Mouse (Mus musculus) G1E (cell line): Measurements from ENCODE around the gene Ercc1. TPM values are rescaled to one million over a fixed set of nuclear protein-coding genes. Genes with fewer than 3 reads are reported as not detected.
A peak's percentile ranks its signal among the peaks of the same experiment; 100 is the strongest.

Experiments used
- ATAC-seq: 2 replicates; pipeline ENCODE4 v1.8.0; 2016; ENCODE audit warnings: mild to moderate bottlenecking; ENCODE audit not compliant: insufficient number of reproducible peaks, poor library complexity, low FRiP score, severe bottlenecking; ENCODE audit errors: extremely low read depth
- DNase-seq: peaks from one replicate; pipeline ENCODE4 v3.0.0; 2012; ENCODE audit warnings: low spot score
- H3K27me3 ChIP-seq: 2 replicates; pipeline ENCODE4 v1.6.1; 2012; ENCODE audit warnings: mild to moderate bottlenecking, low read length, inconsistent platforms; ENCODE audit not compliant: insufficient read depth
- H3K36me3 ChIP-seq: replicated peaks from 2 replicates; pipeline ENCODE3; 2012; ENCODE audit warnings: mild to moderate bottlenecking, inconsistent platforms
- H3K4me1 ChIP-seq: 2 replicates; pipeline ENCODE4 v1.6.1; 2012; ENCODE audit warnings: low read depth, low read length, inconsistent platforms, mixed read lengths; ENCODE audit not compliant: insufficient read depth
- H3K4me3 ChIP-seq: 2 replicates; pipeline ENCODE4 v1.5.1; 2012; ENCODE audit warnings: low read depth, mild to moderate bottlenecking, inconsistent platforms, low read length, moderate library complexity, mixed read lengths
- H3K9me3 ChIP-seq: replicated peaks from 2 replicates; pipeline ENCODE4 v1.6.1; 2012; ENCODE audit warnings: inconsistent platforms
- CTCF ChIP-seq: IDR thresholded peaks from 2 replicates; pipeline ENCODE4 v1.5.1; 2012; ENCODE audit warnings: low read depth, low read length, inconsistent platforms, mixed read lengths
- GATA1 ChIP-seq: IDR thresholded peaks from 2 replicates; pipeline ENCODE4 v1.6.1; 2012; ENCODE audit warnings: borderline replicate concordance, low read length, inconsistent platforms, mixed read lengths
- GATA2 ChIP-seq: IDR thresholded peaks from 2 replicates; pipeline ENCODE4 v1.6.1; 2012; ENCODE audit warnings: low read depth, low read length, inconsistent platforms, borderline replicate concordance
- POLR2AphosphoS5 ChIP-seq: IDR thresholded peaks from 2 replicates; pipeline ENCODE4 v1.6.1; 2012; ENCODE audit warnings: low read depth, low read length, inconsistent platforms; ENCODE audit not compliant: insufficient replicate concordance
- TAL1 ChIP-seq: conservative IDR thresholded peaks from 2 replicates; pipeline ENCODE4 v1.6.1; 2012; ENCODE audit warnings: low read depth, low read length, inconsistent platforms, mixed read lengths
- polyA plus RNA-seq: library from polyadenylated mRNA; stranded (reverse); fragments of >175 nt; gene quantifications from 2 replicates; pipeline ENCODE4 v1.2.3, GENCODE M21; 2012
- total RNA-seq, 2 experiments: library from RNA; stranded (forward) in 1 of 2; stranded (reverse) in 1 of 2; fragments of 200-1000 nt in 1 of 2; fragments of >200 nt in 1 of 2; fragmentation: Nextera tagmentation in 1 of 2; gene quantifications; 2 replicates each; pipeline ENCODE4 v1.2.3; 2014 to 2017

The Ercc1 gene
- total and polyA plus RNA-seq, 3 experiments, result 29.7 to 97.7 (median 39.9) TPM

DNA sequence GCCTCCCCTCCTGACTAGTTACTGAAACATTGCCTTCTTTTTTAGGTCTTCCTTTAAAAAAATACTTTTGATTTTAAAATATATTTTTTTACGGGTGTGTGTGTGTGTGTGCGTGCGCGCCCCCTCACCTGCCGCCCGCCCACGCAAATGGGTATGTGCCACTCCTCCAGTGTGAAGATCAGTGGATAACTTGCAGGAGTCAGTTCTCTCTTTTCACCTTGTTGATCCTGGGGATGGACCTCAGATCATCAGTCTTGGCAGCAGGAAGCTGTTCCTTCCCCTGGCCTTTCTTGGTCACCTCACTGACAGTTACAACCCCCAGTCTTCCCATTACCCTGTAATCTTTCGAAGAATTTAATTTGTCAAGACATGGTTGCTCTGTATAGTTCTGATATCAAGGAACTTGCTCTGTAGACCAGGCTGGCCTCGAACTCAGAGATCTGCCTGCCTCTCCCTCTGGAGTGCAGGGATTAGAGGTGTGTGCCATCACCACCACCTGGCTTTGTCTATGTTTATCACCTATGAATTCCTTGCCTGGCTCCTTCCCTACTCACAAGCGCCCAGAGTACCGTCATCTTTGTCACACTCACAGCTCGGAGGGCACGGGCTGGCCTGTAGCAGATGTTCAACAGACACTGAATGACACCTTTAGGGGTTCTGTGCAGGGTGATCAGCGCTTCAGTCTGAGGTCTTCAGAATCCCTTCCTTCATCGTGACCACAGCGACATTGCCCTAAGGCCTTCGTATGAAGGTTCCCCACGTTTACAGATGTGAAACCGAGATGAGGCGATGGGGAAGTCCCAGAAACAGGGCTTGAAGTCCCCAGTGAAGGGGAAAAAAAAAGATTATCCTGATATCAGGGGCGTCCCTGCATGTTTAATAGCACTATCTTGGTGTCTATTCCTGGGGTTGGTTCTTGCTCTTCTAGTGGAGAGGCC, 19.0 kb upstream of the Ercc1 start:
- Histone ChIP-seq H3K36me3 (no peaks in the 10 kb centered on the region), H3K4me3 (no peak overlapping the region; the same call in 1 of the 2 replicates), H3K27me3 (peaks cover 30% of the 10 kb centered on the region), H3K9me3 (no peaks in the 10 kb centered on the region), H3K4me1 (peaks cover 29% of the 10 kb centered on the region)
- DNase-seq (no peak), ATAC-seq (no peak)
- TF ChIP-seq GATA1, result no peak
- TF ChIP-seq TAL1, result no peak
- TF ChIP-seq POLR2AphosphoS5, result no peak
- no peak for TF ChIP-seq GATA2
- TF ChIP-seq CTCF, result no peak

DNA sequence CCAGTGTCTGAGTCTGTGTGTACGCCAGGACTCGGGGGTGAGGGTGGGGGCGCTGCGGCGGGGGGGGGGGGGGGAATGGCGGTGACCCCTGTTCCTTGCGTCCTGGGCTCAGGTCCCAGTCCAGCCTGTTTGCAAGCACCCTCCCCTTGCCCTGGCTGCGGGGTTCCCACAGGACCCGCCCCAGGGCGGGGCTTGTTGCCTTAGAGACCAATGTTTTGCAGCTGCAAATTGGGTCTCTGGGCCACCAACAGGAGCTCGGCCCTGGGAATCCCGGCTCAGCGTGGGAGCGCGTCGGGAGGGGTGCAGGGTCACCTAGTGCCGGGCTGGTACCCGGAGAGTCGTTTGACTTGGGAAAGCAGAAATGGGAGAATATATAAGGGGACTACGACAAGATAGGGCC, 18.2 kb upstream of the Ercc1 start:
- Histone ChIP-seq H3K4me3 (peak overlapping the region; percentile 66; the same call in 1 of the 2 replicates), H3K27me3 (peaks cover 28% of the 10 kb centered on the region), H3K9me3 (no peaks in the 10 kb centered on the region), H3K4me1 (peaks cover 29% of the 10 kb centered on the region), H3K36me3 (no peaks in the 10 kb centered on the region)
- ATAC-seq (peak; percentile 60; the same call in 1 of the 2 replicates), DNase-seq (peak; percentile 59)
- no peak for TF ChIP-seq TAL1
- TF ChIP-seq GATA1, result no peak
- no peak for TF ChIP-seq GATA2
- TF ChIP-seq POLR2AphosphoS5, result no peak
- no peak for TF ChIP-seq CTCF

DNA sequence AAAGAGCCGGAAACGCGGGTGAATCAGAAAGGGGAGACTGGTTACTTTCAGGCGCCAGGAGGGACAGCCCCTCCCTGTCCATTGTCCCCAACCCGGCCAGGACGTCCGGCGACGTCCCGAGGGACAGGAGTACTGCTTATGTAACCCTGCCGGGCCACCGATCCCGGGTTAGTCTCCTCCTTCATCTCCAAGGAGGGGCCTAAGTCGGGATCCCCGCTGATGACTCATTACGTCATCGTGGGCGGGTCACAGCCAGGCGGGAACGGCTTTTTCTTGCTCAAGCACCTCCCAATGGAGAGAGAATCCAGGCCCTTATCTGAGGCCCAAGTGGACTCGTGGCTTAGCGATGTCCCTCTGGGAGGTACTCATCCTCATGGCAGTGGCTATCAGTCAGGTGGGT, 17.4 kb upstream of the Ercc1 start:
- Histone ChIP-seq H3K4me1 (peaks cover 31% of the 10 kb centered on the region), H3K27me3 (peaks cover 27% of the 10 kb centered on the region), H3K36me3 (no peaks in the 10 kb centered on the region), H3K4me3 (peak overlapping the region; percentile 68), H3K9me3 (no peaks in the 10 kb centered on the region)
- TF ChIP-seq GATA1 (no peak), CTCF (no peak), POLR2AphosphoS5 (no peak), GATA2 (no peak), TAL1 (no peak)
- DNase-seq, result peak; percentile 60
- ATAC-seq, result peak; percentile 54

DNA sequence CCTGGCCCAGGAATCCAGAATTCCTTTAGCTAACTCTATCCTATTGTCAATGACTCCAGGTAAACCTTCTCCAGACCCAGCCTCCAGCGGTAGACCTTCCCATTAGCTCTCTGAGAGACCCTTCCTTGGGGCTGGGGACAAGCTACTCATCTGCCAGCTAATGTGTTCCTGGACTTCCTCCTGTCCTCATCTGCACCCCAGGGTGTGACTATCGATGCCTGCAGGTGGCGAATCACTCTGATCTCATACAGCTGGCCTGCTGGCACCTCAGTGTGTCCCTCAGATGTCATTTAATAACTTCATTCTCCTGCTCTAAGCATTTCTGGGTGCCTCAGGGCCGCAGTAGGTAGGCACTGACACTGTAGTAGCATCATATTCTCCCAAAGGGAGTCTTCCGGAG, 16.8 kb upstream of the Ercc1 start:
- TF ChIP-seq GATA1 (no peak), CTCF (no peak), TAL1 (no peak), POLR2AphosphoS5 (no peak), GATA2 (no peak)
- Histone ChIP-seq H3K9me3 (no peaks in the 10 kb centered on the region), H3K36me3 (no peaks in the 10 kb centered on the region), H3K4me1 (peaks cover 36% of the 10 kb centered on the region), H3K27me3 (peaks cover 24% of the 10 kb centered on the region), H3K4me3 (no peak overlapping the region)
- DNase-seq, result no peak
- ATAC-seq, result no peak

DNA sequence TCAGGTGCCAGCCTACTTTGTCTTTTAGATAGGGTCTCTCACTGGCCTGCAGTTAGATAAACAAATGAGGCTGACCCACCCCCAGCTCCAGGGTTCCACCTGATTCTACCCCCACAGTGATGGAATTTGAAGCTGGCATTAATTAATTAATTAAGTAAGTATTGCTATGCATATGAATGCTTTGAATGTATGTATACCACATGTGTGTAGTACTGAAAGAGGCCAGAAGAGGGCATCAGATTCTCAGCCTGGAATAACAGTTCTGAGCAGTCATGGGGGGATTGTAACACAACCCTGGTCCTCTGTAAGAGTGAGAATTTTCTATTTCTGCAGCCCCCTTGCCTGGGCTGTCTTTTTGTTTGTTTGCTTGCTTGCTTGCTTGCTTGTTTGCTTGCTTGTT, 16.2 kb upstream of the Ercc1 start:
- TF ChIP-seq GATA1 (no peak), TAL1 (no peak), CTCF (0 out of 2 replicates have a peak, but pooled peaks have one; percentile 8)
- DNase-seq (no peak), ATAC-seq (no peak)
- H3K4me1 ChIP-seq, result peaks cover 41% of the 10 kb centered on the region
- H3K9me3 ChIP-seq, result no peaks in the 10 kb centered on the region
- no peaks in the 10 kb centered on the region for H3K36me3 ChIP-seq
- peaks cover 20% of the 10 kb centered on the region for H3K27me3 ChIP-seq
- H3K4me3 ChIP-seq, result no peak overlapping the region

DNA sequence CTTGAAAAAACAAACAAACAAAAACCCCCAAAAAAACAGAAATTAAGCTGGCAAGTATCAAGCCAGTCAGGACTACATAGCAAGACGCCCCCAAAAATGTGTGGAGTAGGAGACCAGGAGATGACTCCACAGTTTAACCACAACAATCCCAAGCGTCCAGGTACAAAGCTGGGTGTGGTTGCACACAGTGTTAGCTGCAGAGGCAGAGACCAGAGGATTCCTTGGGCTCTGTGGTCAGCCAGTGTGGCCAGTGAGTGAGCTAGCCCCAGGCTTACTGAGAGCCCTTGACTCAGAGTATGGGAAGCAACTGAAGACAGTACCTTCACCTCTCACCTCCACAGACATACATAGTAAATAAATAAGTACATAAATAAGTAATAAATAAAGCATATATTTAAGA, 12.7 kb upstream of the Ercc1 start:
- DNase-seq (no peak), ATAC-seq (no peak)
- no peak overlapping the region for H3K4me3 ChIP-seq
- H3K27me3 ChIP-seq, result peaks cover 13% of the 10 kb centered on the region; the same call in 1 of the 2 replicates
- H3K4me1 ChIP-seq, result peaks cover 39% of the 10 kb centered on the region
- TF ChIP-seq GATA2 (no peak), POLR2AphosphoS5 (no peak), CTCF (no peak), GATA1 (no peak), TAL1 (no peak)
- H3K9me3 ChIP-seq, result no peaks in the 10 kb centered on the region
- H3K36me3 ChIP-seq, result no peaks in the 10 kb centered on the region
